Mouse (Mus musculus) ES-E14 (cell line): ENCODE data around the gene Nudcd2. TPM values are rescaled to one million over a fixed set of nuclear protein-coding genes. Genes with fewer than 3 reads are reported as not detected.
"Not testable (repeated sequence)": the region's sequence is repeated elsewhere in the genome, so short reads cannot be mapped to it uniquely, and the experiment has no call there.

Experiments used
- DNase-seq: peaks from one replicate; pipeline ENCODE4 v3.0.0-alpha.2; 2013; ENCODE audit warnings: low read depth, low spot score
- H3K27ac ChIP-seq: 2 replicates; pipeline ENCODE4 v1.5.1; 2012; ENCODE audit warnings: low read depth, mild to moderate bottlenecking, low read length, moderate library complexity, mixed read lengths; ENCODE audit not compliant: poor library complexity, insufficient read depth, severe bottlenecking
- H3K36me3 ChIP-seq: 2 replicates; pipeline ENCODE4 v1.6.1; 2012; ENCODE audit warnings: mild to moderate bottlenecking, low read length, moderate library complexity, mixed read lengths; ENCODE audit not compliant: control insufficient read depth, poor library complexity, insufficient read depth, severe bottlenecking
- H3K4me1 ChIP-seq, 2 experiments: fragments of 150-350 bp in 1 of 2; sonication (generic) in 1 of 2; 2 replicates each; pipeline ENCODE4 v1.6.1; 2012; ENCODE audit warnings: low read length in 2 of 2, mild to moderate bottlenecking in 1 of 2, mixed read lengths in 1 of 2; ENCODE audit not compliant: control insufficient read depth in 2 of 2, insufficient read depth in 2 of 2, poor library complexity in 1 of 2
- H3K4me3 ChIP-seq, 2 experiments: fragments of 150-350 bp in 1 of 2; sonication (generic) in 1 of 2; 2 replicates each; pipeline ENCODE4 v1.5.1; 2012; ENCODE audit warnings: low read length in 2 of 2, low read depth in 1 of 2, mild to moderate bottlenecking in 1 of 2, mixed read lengths in 1 of 2; ENCODE audit not compliant: insufficient read depth in 1 of 2, poor library complexity in 1 of 2, severe bottlenecking in 1 of 2
- H3K9ac ChIP-seq: 2 replicates; pipeline ENCODE4 v1.6.1; 2012; ENCODE audit warnings: low read depth, mild to moderate bottlenecking, low read length, mixed read lengths; ENCODE audit not compliant: poor library complexity, insufficient read depth, severe bottlenecking
- H3K9me3 ChIP-seq: fragments of 150-350 bp; sonication (generic); 2 replicates; pipeline ENCODE4 v1.6.1; 2012; ENCODE audit warnings: low read depth, mild to moderate bottlenecking, low read length; ENCODE audit not compliant: control insufficient read depth, insufficient read depth
- CHD2 ChIP-seq: IDR thresholded peaks from 2 replicates; pipeline ENCODE4 v1.6.1; 2014; ENCODE audit warnings: mild to moderate bottlenecking, low read depth, low read length, inconsistent platforms
- HCFC1 ChIP-seq: IDR thresholded peaks from 2 replicates; pipeline ENCODE4 v1.6.1; 2012; ENCODE audit warnings: low read length, inconsistent platforms, borderline replicate concordance; ENCODE audit not compliant: insufficient read depth
- MAFK ChIP-seq: IDR thresholded peaks from 2 replicates; pipeline ENCODE4 v1.6.1; 2014; ENCODE audit warnings: mild to moderate bottlenecking, low read depth, low read length, inconsistent platforms; ENCODE audit not compliant: insufficient read depth
- ZC3H11A ChIP-seq: IDR thresholded peaks from 2 replicates; pipeline ENCODE4 v1.6.1; 2012; ENCODE audit warnings: low read depth, mild to moderate bottlenecking, inconsistent platforms, low read length, borderline replicate concordance
- ZNF384 ChIP-seq: IDR thresholded peaks from 2 replicates; pipeline ENCODE4 v1.6.1; 2012; ENCODE audit warnings: low read depth, low read length, inconsistent platforms
- in situ Hi-C, 2 experiments: fragments of 600-800 bp; cut with MboI; formaldehyde crosslinking; loops; one replicate each; pipeline ENCODE4 v1.15.1; 2025; ENCODE audit warnings: low sequenced_read_pairs in 2 of 2, inconsistent platforms in 1 of 2; ENCODE audit not compliant: unreplicated experiment in 2 of 2
- total RNA-seq: library from RNA; depleted of rRNA; stranded (reverse); fragments of 300-350 nt; gene quantifications from 2 replicates; pipeline ENCODE4 v1.2.3, GENCODE M21; 2012

The Nudcd2 gene
- total RNA-seq, 1 experiment = 133 TPM

DNA sequence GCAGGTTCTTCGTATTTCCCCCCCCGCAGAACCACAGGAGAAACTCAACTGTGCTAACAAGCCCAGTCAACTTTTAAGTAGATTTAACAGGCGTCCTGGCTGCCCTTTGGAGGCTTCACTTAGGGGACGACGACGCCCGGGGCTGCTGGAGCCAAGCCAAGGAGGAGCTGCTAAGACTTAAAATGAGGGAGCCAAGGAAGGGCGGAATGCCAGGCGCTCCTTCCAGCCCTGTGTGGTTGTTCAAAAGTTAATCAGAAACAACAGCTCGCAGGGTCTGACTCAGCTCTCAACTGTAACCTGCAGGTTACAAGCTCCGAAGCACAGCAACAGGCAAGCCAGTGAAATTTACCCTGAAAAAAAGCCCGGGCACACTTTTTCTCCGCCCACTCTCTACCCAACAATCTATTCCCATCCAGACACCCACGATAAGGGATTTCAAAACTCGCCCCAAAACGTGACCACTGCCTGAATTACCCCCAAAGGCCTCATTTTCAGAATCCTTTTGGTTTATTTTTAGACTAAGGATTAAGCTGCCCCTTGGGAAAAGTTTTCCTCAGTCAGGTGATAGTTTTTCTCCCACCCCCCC lies 40.0 kb upstream of the Nudcd2 start:
- H3K4me1 ChIP-seq = peaks cover 2 to 10% of the 10 kb centered on the region in 2 experiments; a peak in 2 of 4 replicates
- no peak for TF ChIP-seq HCFC1
- TF ChIP-seq MAFK = no peak
- no peak for TF ChIP-seq ZC3H11A
- no peak for TF ChIP-seq CHD2
- TF ChIP-seq ZNF384 = no peak
- peak overlapping the region; percentile 72 for H3K9ac ChIP-seq
- no peaks in the 10 kb centered on the region for H3K9me3 ChIP-seq
- peaks cover 5% of the 10 kb centered on the region; the same call in 1 of the 2 replicates for H3K36me3 ChIP-seq
- DNase-seq = peak; percentile 20
- H3K27ac ChIP-seq = peak overlapping the region; percentile 98
- in situ Hi-C loops = no loop called here
- H3K4me3 ChIP-seq = peak overlapping the region; percentile 89 to 93

GRCm38 (mm10) chr11:40694311-40695087 lies 39.0 kb upstream of the Nudcd2 start:
- DNase-seq = peak; percentile 70
- Histone ChIP-seq H3K4me3 (peak overlapping the region; percentile 89 to 93), H3K36me3 (peaks cover 5% of the 10 kb centered on the region; the same call in 1 of the 2 replicates), H3K4me1 (peaks cover 2 to 10% of the 10 kb centered on the region in 2 experiments; a peak in 2 of 4 replicates), H3K27ac (peak overlapping the region; percentile 98), H3K9me3 (no peaks in the 10 kb centered on the region; the same call in 1 of the 2 replicates), H3K9ac (peak overlapping the region; percentile 95)
- in situ Hi-C loops = no loop called here
- TF ChIP-seq CHD2 (peak; percentile 85), HCFC1 (peak; percentile 41; the same call in 1 of the 2 replicates), ZNF384 (no peak)

DNA sequence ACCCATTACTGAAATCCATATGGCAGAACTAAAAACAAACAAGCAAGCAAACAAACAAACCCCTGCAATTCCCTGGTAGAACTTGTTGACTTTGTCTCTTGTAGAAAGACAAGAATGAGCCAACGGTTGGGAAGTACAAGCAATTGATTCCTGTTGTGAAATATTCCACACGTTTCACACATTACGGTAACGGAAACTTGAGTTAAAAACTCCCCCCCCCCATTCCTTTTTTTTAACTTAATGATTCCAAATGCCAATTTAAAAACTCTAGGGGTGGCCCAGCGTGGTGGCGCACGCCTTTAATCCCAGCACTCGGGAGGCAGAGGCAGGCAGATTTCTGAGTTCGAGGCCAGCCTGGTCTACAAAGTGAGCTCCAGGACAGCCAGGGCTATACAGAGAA lies 38.4 kb upstream of the Nudcd2 start, which contains the start of gene Mat2b:
Gene Mat2b, minus strand, starts transcription at position 101 of the 400 bp plus-strand sequence.
- Histone ChIP-seq H3K9ac (peak within 1 kb of the TSS; percentile 95), H3K4me1 (peaks cover 2 to 6% of the 10 kb centered on the region in 2 experiments; a peak in 2 of 4 replicates), H3K36me3 (peaks cover 7% of the 10 kb centered on the region), H3K27ac (peak within 1 kb of the TSS; percentile 98), H3K4me3 (peak within 1 kb of the TSS; percentile 89 to 93), H3K9me3 (no peaks in the 10 kb centered on the region; the same call in 1 of the 2 replicates)
- in situ Hi-C loops = no loop called here
- DNase-seq = no peak
- no peak for TF ChIP-seq CHD2
- no peak for TF ChIP-seq ZC3H11A
- TF ChIP-seq ZNF384 = no peak
- TF ChIP-seq HCFC1 = no peak
- TF ChIP-seq MAFK = no peak

DNA sequence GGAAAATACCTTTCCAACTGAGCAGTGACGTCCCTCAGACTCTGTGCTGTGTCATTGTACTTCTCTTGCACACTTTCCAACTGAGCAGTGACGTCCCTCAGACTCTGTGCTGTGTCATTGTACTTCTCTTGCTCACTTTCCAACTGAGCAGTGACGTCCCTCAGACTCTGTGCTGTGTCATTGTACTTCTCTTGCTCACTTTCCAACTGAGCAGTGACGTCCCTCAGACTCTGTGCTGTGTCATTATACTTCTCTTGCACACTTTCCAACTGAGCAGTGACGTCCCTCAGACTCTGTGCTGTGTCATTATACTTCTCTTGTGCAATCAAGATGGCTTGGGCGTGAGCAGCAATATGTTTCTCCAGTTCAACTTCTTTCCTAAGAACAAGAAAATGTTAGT lies 23.6 kb upstream of the Nudcd2 start:
- H3K4me1 ChIP-seq, in situ Hi-C loops, H3K9me3 ChIP-seq, DNase-seq, H3K4me3 ChIP-seq, H3K27ac ChIP-seq, H3K9ac ChIP-seq: not testable (repeated sequence)
- H3K36me3 ChIP-seq = peaks cover 44% of the 10 kb centered on the region
